Mouse (Mus musculus): ENCODE results near the gene Ablim1. TPM values are rescaled to one million over a fixed set of nuclear protein-coding genes. Genes with fewer than 3 reads are reported as not detected.

Gene Ablim1
- total and polyA plus RNA-seq, 2 experiments = 16.6 to 23.7 TPM

DNA sequence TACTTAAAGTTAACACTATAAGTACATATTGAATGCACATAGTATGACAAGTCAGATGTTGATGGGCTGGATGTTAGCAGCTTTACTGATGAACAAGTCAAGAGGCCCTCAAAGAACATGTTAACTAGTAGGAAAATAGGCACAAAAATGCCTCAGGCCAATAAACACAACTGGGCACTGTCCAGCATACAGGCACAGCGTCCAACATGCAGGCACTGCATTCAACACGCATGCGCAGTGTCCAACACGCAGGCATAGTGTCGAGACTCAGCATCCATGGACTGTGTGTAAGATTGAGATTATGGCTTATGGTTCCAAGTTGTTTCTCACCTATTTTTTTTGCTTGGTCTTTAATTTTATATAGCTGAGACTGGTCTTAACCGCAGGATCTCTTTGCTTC is 92.1 kb downstream of the Ablim1 start:
- H3K4me1 ChIP-seq (ENCODE audit: control insufficient read depth, insufficient read depth, low read length) = peaks cover 5% of the 10 kb centered on the region; the same call in 1 of the 2 replicates
- H3K27ac ChIP-seq (replicated peaks; ENCODE audit: insufficient read depth, low read depth, low read length) = no peak overlapping the region
- H3K9ac ChIP-seq (ENCODE audit: low read depth, low read length) = no peak overlapping the region
- no peaks in the 10 kb centered on the region for H3K79me2 ChIP-seq (ENCODE audit: control insufficient read depth, insufficient read depth, low read length)
- H3K36me3 ChIP-seq (ENCODE audit: control insufficient read depth, insufficient read depth, low read length) = no peaks in the 10 kb centered on the region
- DNase-seq (ENCODE audit: extremely low read depth, low read depth, low spot score) = no peak
- TF ChIP-seq POLR2A (IDR thresholded peaks at IDR 0.05; ENCODE audit: extremely low read depth, insufficient read depth, low read length) = no peak
- no peak overlapping the region for H3K4me3 ChIP-seq (ENCODE audit: insufficient read depth, low read depth, low read length)
- H3K27me3 ChIP-seq (ENCODE audit: control insufficient read depth, insufficient read depth, low read length) = no peaks in the 10 kb centered on the region
- 98% methylated on average over 6 of the region's 6 CpGs for WGBS

DNA sequence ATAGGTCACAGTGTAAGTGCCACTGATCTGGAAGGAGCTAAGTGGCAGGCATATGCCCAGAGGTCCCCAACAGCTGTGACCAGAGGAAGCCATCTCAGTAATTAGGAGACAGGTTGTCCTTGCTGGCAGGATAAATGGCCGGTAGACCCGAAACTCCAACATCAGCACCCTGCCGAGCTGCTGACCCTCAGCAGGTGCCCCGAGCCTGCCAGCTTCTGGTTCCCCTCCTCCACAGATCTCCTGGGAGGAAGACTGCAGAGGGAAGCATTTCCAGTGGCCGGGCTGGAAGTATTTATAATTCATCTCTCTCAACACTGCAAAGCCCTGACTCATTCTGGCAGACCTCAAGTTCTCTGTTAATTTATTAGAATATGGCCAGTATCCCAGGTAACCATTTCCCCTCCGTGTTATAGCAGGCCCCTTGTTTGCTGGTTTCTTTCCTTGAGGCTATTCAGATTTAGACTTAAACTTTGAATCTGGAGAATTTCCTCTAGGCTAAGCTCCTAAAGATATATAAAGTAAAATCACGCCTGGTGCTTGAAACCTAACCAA is 93.0 kb downstream of the Ablim1 start:
- Histone ChIP-seq H3K27me3 (ENCODE audit: control insufficient read depth, insufficient read depth, low read length) (no peaks in the 10 kb centered on the region), H3K4me3 (ENCODE audit: insufficient read depth, low read depth, low read length) (no peak overlapping the region), H3K79me2 (ENCODE audit: control insufficient read depth, insufficient read depth, low read length) (no peaks in the 10 kb centered on the region), H3K27ac (replicated peaks; ENCODE audit: insufficient read depth, low read depth, low read length) (no peak overlapping the region), H3K36me3 (ENCODE audit: control insufficient read depth, insufficient read depth, low read length) (no peaks in the 10 kb centered on the region), H3K9ac (ENCODE audit: low read depth, low read length) (no peak overlapping the region), H3K4me1 (ENCODE audit: control insufficient read depth, insufficient read depth, low read length) (peaks cover 5% of the 10 kb centered on the region; the same call in 1 of the 2 replicates)
- WGBS = 87% methylated on average over 7 of the region's 7 CpGs
- TF ChIP-seq POLR2A (IDR thresholded peaks at IDR 0.05; ENCODE audit: extremely low read depth, insufficient read depth, low read length) (no peak), CTCF (IDR thresholded peaks at IDR 0.05; ENCODE audit: low read depth, low read length) (no peak)
- no peak for DNase-seq (ENCODE audit: extremely low read depth, low read depth, low spot score)

DNA sequence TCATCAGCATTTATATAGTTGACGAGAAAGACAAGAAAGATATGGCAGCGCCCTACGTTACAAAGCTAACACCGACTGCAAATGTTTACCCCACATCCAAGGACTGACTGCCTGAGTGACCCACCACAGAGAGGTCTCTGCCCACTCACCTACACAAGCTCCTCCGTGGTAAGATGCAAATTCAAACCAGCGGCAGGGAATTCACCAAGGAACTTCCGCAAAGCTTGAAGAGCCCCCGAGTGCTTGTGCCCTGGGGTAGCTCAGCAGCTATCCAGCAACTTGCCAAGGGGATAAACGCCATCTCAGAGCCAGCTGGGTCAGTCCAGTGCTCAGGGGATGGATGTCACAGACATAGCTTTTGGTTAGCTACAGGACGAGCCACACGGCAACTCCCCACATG is 95.0 kb downstream of the Ablim1 start:
- 86% methylated on average over 11 of the region's 11 CpGs for WGBS
- no peak for DNase-seq (ENCODE audit: extremely low read depth, low read depth, low spot score)
- H3K4me3 ChIP-seq (ENCODE audit: insufficient read depth, low read depth, low read length) = no peak overlapping the region
- TF ChIP-seq CTCF (IDR thresholded peaks at IDR 0.05; ENCODE audit: low read depth, low read length) (no peak), POLR2A (IDR thresholded peaks at IDR 0.05; ENCODE audit: extremely low read depth, insufficient read depth, low read length) (no peak)
- no peak overlapping the region for H3K27ac ChIP-seq (replicated peaks; ENCODE audit: insufficient read depth, low read depth, low read length)
- no peak overlapping the region for H3K9ac ChIP-seq (ENCODE audit: low read depth, low read length)
- H3K36me3 ChIP-seq (ENCODE audit: control insufficient read depth, insufficient read depth, low read length) = no peaks in the 10 kb centered on the region
- peaks cover 4% of the 10 kb centered on the region; the same call in 1 of the 2 replicates for H3K4me1 ChIP-seq (ENCODE audit: control insufficient read depth, insufficient read depth, low read length)
- H3K79me2 ChIP-seq (ENCODE audit: control insufficient read depth, insufficient read depth, low read length) = no peaks in the 10 kb centered on the region
- H3K27me3 ChIP-seq (ENCODE audit: control insufficient read depth, insufficient read depth, low read length) = no peaks in the 10 kb centered on the region

DNA sequence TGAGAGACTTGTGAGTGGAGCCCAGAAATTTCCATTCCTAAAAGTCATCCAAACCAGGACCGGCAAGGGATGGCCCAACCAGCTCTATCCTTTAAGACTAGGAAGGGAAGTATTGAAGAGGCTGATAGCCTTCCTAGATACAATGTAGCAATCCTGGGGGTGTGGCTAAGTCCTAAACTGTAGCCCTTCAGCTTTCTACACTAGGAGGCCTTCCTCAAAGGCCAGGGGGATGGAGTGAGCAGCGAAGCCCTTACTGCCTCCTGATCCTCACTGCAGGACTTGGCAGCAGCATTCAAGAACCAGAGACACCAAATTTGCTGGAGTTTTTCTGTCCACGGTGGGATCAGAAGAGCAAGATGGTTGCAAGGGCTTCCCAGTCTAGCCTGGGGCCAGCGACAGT is 97.6 kb downstream of the Ablim1 start:
- Histone ChIP-seq H3K36me3 (ENCODE audit: control insufficient read depth, insufficient read depth, low read length) (no peaks in the 10 kb centered on the region), H3K27ac (replicated peaks; ENCODE audit: insufficient read depth, low read depth, low read length) (no peak overlapping the region), H3K27me3 (ENCODE audit: control insufficient read depth, insufficient read depth, low read length) (no peaks in the 10 kb centered on the region), H3K4me1 (ENCODE audit: control insufficient read depth, insufficient read depth, low read length) (no peaks in the 10 kb centered on the region), H3K79me2 (ENCODE audit: control insufficient read depth, insufficient read depth, low read length) (no peaks in the 10 kb centered on the region), H3K4me3 (ENCODE audit: insufficient read depth, low read depth, low read length) (no peak overlapping the region), H3K9ac (ENCODE audit: low read depth, low read length) (no peak overlapping the region)
- WGBS = 83% methylated on average over 4 of the region's 4 CpGs
- no peak for DNase-seq (ENCODE audit: extremely low read depth, low read depth, low spot score)
- TF ChIP-seq POLR2A (IDR thresholded peaks at IDR 0.05; ENCODE audit: extremely low read depth, insufficient read depth, low read length) = no peak
- TF ChIP-seq CTCF (IDR thresholded peaks at IDR 0.05; ENCODE audit: low read depth, low read length) = no peak

DNA sequence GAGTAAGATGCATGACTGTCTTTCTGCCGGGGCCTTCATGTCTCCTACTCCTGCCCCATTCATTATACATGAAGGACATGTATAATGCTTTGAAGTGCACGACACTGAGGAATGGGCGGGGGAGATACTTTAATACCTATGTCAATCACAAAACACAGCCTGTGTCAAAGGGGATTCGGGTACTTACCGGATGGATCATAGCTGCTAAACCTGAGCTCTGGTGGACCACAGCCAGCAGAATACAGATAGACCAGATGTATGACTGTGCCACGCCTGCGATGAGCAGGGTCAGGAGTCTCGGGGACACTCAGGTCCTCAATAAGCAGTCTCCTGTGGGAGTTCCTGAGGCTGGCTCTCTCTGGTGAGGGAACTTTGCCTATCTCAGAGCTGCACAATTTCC is 99.2 kb downstream of the Ablim1 start:
- no peaks in the 10 kb centered on the region for H3K79me2 ChIP-seq (ENCODE audit: control insufficient read depth, insufficient read depth, low read length)
- H3K9ac ChIP-seq (ENCODE audit: low read depth, low read length) = no peak overlapping the region
- DNase-seq (ENCODE audit: extremely low read depth, low read depth, low spot score) = no peak
- 0 out of 2 replicates have a peak, but pooled peaks cover 3% of the 10 kb centered on the region for H3K4me1 ChIP-seq (ENCODE audit: control insufficient read depth, insufficient read depth, low read length)
- TF ChIP-seq POLR2A (IDR thresholded peaks at IDR 0.05; ENCODE audit: extremely low read depth, insufficient read depth, low read length) = no peak
- TF ChIP-seq CTCF (IDR thresholded peaks at IDR 0.05; ENCODE audit: low read depth, low read length) = no peak
- H3K27ac ChIP-seq (replicated peaks; ENCODE audit: insufficient read depth, low read depth, low read length) = no peak overlapping the region
- H3K36me3 ChIP-seq (ENCODE audit: control insufficient read depth, insufficient read depth, low read length) = no peaks in the 10 kb centered on the region
- no peaks in the 10 kb centered on the region for H3K27me3 ChIP-seq (ENCODE audit: control insufficient read depth, insufficient read depth, low read length)
- H3K4me3 ChIP-seq (ENCODE audit: insufficient read depth, low read depth, low read length) = no peak overlapping the region
- 92% methylated on average over 8 of the region's 8 CpGs for WGBS

DNA sequence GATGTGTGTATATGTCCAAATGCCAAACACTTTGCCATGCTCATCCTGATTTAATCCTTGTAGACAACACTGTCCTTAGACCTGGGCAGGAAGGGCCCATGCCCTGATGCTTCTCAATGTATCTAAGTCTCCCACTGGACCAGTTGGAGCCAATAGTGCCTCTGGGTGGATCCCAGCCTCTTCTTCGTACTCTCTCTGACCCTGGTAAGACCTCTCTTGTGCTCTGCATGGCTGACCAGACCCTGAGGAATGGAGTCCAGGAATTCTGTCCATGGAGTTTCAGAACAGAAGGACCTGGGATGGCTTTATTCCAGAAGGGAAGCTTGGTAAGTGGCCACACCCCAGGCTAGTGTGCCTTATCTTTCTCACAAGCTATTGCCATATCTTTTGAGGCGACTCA is 102.3 kb downstream of the Ablim1 start:
- no peaks in the 10 kb centered on the region for H3K79me2 ChIP-seq (ENCODE audit: control insufficient read depth, insufficient read depth, low read length)
- H3K4me3 ChIP-seq (ENCODE audit: insufficient read depth, low read depth, low read length) = no peak overlapping the region
- TF ChIP-seq CTCF (IDR thresholded peaks at IDR 0.05; ENCODE audit: low read depth, low read length) (no peak), POLR2A (IDR thresholded peaks at IDR 0.05; ENCODE audit: extremely low read depth, insufficient read depth, low read length) (no peak)
- no peaks in the 10 kb centered on the region for H3K27me3 ChIP-seq (ENCODE audit: control insufficient read depth, insufficient read depth, low read length)
- 0 out of 2 replicates have a peak, but pooled peaks cover 3% of the 10 kb centered on the region for H3K4me1 ChIP-seq (ENCODE audit: control insufficient read depth, insufficient read depth, low read length)
- 88% methylated on average over 2 of the region's 2 CpGs for WGBS
- no peaks in the 10 kb centered on the region for H3K36me3 ChIP-seq (ENCODE audit: control insufficient read depth, insufficient read depth, low read length)
- H3K9ac ChIP-seq (ENCODE audit: low read depth, low read length) = no peak overlapping the region
- no peak overlapping the region for H3K27ac ChIP-seq (replicated peaks; ENCODE audit: insufficient read depth, low read depth, low read length)
- DNase-seq (ENCODE audit: extremely low read depth, low read depth, low spot score) = no peak

All from liver, adult 2 months (tissue).